ENCODE assay signal across 12 mouse cellular contexts in the genomic region with DNA sequence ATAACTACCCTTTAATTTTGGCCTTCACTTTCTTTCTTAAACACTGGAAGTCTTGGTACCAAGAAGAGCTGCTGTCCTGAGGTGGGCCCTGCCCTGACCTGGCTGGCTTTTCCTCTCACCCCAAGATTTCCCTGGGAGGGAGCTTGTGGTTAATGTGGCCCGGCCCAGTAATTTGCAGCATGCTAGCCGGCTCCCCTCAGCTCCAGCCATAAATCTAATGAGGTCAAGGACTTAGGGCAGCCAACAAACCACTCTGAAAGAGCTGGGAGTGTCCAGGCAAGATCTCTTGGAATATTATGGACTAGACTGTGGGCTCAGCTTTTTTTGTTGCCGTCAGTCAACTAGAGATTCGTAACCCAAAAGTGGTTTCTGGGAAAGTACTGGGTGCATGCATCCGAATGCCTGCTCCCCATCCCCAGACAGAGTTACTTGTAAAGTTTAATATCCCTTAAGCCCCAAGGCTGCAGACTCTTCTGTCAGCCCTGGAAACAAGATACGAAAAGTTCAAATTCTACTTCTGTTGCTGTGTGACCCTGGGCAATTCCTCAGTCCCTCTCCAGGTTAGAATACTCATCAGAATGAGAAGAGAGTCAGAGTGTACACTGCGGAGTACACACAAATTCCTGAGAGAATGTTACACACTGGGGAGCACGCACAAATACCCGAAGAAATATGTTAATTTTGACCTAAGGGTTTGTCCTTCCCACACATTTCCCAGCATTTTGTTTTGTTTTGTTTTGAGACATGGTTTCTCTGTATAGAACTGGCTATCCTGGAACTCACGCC.
DNase-seq lines count a peak whose midpoint lies in the region; TF ChIP-seq lines count a peak whose summit lies in the region.
"Had no signal": no experiment of that assay in that cellular context is flagged by ENCODE, and none has a peak within 500 bp of the region (broad histone marks: within the 10 kb centered on the region; RNA-seq: fewer than 3 reads in every experiment).

No protein-coding gene starts in this region.

- H3K36me3 ChIP-seq in C2C12 (ENCODE audit: control insufficient read depth, insufficient read depth): no peaks in the 10 kb centered on the region
- H3K36me3 ChIP-seq: forebrain, embryonic 10.5 days; G1E had no signal

- no peak overlapping the region for H3ac ChIP-seq in C2C12 (ENCODE audit: control insufficient read depth, insufficient read length, low read depth)

- H3K27me3 ChIP-seq in C2C12 (ENCODE audit: control insufficient read depth, insufficient read depth, insufficient read length): no peaks in the 10 kb centered on the region

- DNase-seq in 3134 (ENCODE audit: extremely low read depth, insufficient read length, low spot score) (peak; percentile 61), liver (no peak)
- DNase-seq in embryo, embryonic 11 days: peak; percentile 50
- peak; percentile 54 for DNase-seq in kidney, postnatal 14 days
- DNase-seq in layer of hippocampus, adult 9-11 months: no peak
- no peak for DNase-seq in cerebellum, adult 9-11 months
- no peak for DNase-seq in spleen, postnatal 10 days (ENCODE audit: low spot score in 2 of 2)
- DNase-seq: heart, postnatal 14 days; thymus, adult 2 months had no signal

- no peak overlapping the region for H3K4me3 ChIP-seq in C2C12 (ENCODE audit: insufficient read depth, poor library complexity, severe bottlenecking)
- H3K4me3 ChIP-seq: forebrain, embryonic 10.5 days had no signal

- no peaks in the 10 kb centered on the region for H3K79me3 ChIP-seq in C2C12 (ENCODE audit: low read depth)

- no peak for TF ChIP-seq CTCF in C2C12 (IDR thresholded peaks at IDR 0.05; ENCODE audit: control insufficient read depth, insufficient read depth, insufficient read length)

- no peaks in the 10 kb centered on the region for H3K79me2 ChIP-seq in C2C12 (ENCODE audit: control insufficient read depth, insufficient read depth)

TF ChIP-seq in C2C12, 6 proteins besides CTCF, POLR2A, EP300 and RAD21:
- TF ChIP-seq MYOG (IDR thresholded peaks at IDR 0.05; ENCODE audit: control insufficient read depth, extremely low read depth, insufficient read length): no peak
- no peak for TF ChIP-seq MAX (IDR thresholded peaks at IDR 0.05)
- TF ChIP-seq USF1 (IDR thresholded peaks at IDR 0.05; ENCODE audit: low read depth): no peak
- TF ChIP-seq FOSL1 (IDR thresholded peaks at IDR 0.05; ENCODE audit: insufficient read depth, low read length, poor library complexity, severe bottlenecking): no peak
- TF ChIP-seq CEBPB (IDR thresholded peaks at IDR 0.05; ENCODE audit: low read depth): no peak
- peak; percentile 50 for TF ChIP-seq MYOD1 (IDR thresholded peaks at IDR 0.05; ENCODE audit: control insufficient read depth, insufficient read length, low read depth)

Comparison
In these comparisons a context has a peak if more than half of its experiments do, and no peak if none do; other contexts are left out.
1. DNase-seq: peak in 3134 (single experiment), embryo, embryonic 11 days (single experiment) and kidney, postnatal 14 days (single experiment); none in layer of hippocampus, adult 9-11 months (single experiment), cerebellum, adult 9-11 months (single experiment), liver (single experiment) and spleen, postnatal 10 days (0 of 2).